Mouse (Mus musculus) E14TG2a.4 (cell line): Measurements from ENCODE around the gene Srsf3.

Source experiments
- H3K27me3 ChIP-seq: 2 replicates; pipeline ENCODE4 v1.6.1; 2014; ENCODE audit warnings: low read length, control low read depth; ENCODE audit not compliant: insufficient read depth
- H3K36me3 ChIP-seq: 2 replicates; pipeline ENCODE4 v1.6.1; 2014; ENCODE audit warnings: low read length, control low read depth; ENCODE audit not compliant: insufficient read depth
- H3K4me1 ChIP-seq: replicated peaks from 2 replicates; pipeline ENCODE4 v1.6.1; 2014; ENCODE audit warnings: low read depth, low read length, control low read depth
- H3K4me3 ChIP-seq: replicated peaks from 2 replicates; pipeline ENCODE4 v1.5.1; 2014; ENCODE audit warnings: mild to moderate bottlenecking, low read length
- H3K9me3 ChIP-seq: 2 replicates; pipeline ENCODE4 v1.6.1; 2014; ENCODE audit warnings: low read length, control low read depth
- CTCF ChIP-seq: conservative IDR thresholded peaks from 2 replicates; pipeline ENCODE4 v1.5.1; 2014; ENCODE audit warnings: low read length
- NANOG ChIP-seq: IDR thresholded peaks from 2 replicates; pipeline ENCODE4 v1.6.1; 2014; ENCODE audit warnings: borderline replicate concordance, low read length, mixed read lengths
- POU5F1 ChIP-seq: IDR thresholded peaks from 2 replicates; pipeline ENCODE4 v1.6.1; 2014; ENCODE audit warnings: low read length, borderline replicate concordance

Srsf3 gene

DNA sequence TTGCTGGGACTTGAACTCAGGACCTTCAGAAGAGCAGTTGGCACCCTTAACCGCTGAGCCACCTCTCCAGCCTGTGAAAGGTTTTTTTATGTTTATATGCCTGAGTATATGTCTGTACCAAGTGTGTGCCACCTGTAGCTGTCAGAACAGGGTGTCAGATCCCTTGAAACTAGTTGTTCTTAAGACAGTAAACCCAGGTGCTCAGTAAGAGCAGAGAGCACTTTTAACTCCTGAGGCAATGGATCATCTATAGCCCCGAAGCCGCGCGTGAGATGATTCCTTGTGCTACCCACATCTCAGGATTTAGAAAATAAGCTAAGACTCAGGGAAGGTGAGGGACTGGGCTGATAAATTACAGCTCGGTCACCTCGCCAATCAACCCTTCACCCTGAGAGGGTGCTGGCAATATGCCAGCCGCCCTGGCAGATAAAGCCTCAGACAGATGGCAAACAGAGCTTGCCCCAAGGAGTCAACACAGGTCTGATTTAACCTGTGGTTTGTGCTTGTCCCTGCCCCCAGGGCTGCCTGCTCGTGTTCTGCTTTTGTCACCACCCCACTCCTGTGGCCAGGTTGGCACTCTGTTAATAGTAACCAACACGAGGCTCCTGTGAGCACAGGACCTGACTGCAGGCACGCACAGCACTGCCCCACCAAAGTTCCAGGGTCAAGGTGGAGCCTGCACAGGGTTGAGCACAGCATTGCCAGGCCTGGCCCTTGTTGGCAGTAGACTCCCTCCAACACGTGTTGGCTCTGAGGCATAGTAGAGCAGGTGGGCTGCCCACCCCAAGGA is 13.5 kb downstream of the Srsf3 start:
- peaks cover 70% of the 10 kb centered on the region for H3K36me3 ChIP-seq
- TF ChIP-seq CTCF (no peak), POU5F1 (no peak), NANOG (no peak)
- no peak overlapping the region for H3K4me3 ChIP-seq

DNA sequence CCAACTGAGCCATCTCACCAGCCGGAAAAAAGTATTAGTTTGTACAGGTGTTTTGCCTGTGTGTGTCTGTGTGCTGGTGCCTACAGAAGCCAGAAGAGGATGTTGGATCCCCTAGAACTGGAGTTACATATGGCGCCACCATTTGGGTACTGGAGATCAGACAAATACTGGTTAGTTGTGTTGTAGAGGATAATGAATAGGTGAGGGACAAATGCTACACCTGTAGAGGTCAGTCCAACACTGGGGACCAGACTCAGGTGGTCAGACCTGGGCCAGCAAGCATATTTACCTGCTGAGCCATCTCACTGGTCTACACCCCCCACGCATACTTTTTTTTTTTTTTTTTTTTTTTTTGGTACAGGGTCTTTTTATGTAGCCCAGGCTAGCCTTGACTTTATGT is 14.4 kb downstream of the Srsf3 start:
- H3K4me1 ChIP-seq, result peaks cover 53% of the 10 kb centered on the region
- no peaks in the 10 kb centered on the region for H3K27me3 ChIP-seq

More for the DNA sequence above, 13.5 kb downstream of the Srsf3 start:
- no peaks in the 10 kb centered on the region for H3K27me3 ChIP-seq
- no peaks in the 10 kb centered on the region for H3K9me3 ChIP-seq
- peaks cover 48% of the 10 kb centered on the region for H3K4me1 ChIP-seq

DNA sequence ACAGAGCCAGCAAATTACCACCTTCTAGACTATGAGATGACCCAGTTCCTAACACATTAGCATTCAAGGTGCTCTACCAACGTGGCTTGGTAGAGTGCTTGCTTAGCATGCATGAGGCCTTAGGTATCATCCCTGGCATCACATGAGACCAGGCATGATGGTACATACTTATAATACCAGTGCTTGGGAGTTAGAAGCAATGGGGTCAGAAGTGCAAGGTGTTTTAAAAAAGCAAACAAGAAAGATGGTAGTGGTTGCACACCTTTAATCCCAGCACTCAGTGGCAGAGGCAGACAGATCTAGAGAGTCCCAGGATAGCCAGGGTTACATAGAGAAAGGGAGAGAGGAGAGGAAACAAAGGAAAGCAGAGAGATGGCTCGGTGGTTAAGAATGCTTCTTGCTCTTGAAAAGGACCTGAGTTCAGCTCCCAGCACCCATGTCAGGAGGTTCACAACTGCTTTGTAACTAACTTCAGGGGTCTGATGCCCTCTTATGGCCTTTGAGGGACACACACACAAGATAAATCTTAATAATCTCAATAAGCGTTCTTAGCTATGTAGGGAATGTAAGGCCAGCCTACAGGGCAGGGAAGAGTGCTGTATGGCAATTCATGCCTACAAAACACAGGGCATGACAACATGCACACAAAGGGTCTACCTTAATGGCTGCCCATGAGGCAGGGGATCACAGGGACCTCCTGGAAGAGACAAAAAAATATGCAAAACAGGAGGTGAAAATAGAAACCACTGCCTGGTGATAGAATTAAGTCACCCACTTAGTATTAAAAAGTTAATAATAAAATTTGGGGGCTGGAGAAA is 15.5 kb downstream of the Srsf3 start:
- no peak for TF ChIP-seq NANOG
- no peak for TF ChIP-seq CTCF
- no peak for TF ChIP-seq POU5F1
- Histone ChIP-seq H3K4me1 (peaks cover 62% of the 10 kb centered on the region), H3K4me3 (no peak overlapping the region), H3K9me3 (no peaks in the 10 kb centered on the region), H3K27me3 (no peaks in the 10 kb centered on the region), H3K36me3 (peaks cover 52% of the 10 kb centered on the region)

More for the DNA sequence above, 14.4 kb downstream of the Srsf3 start:
- Histone ChIP-seq H3K36me3 (peaks cover 62% of the 10 kb centered on the region), H3K4me3 (no peak overlapping the region), H3K9me3 (no peaks in the 10 kb centered on the region)
- TF ChIP-seq CTCF (no peak), NANOG (no peak), POU5F1 (no peak)

DNA sequence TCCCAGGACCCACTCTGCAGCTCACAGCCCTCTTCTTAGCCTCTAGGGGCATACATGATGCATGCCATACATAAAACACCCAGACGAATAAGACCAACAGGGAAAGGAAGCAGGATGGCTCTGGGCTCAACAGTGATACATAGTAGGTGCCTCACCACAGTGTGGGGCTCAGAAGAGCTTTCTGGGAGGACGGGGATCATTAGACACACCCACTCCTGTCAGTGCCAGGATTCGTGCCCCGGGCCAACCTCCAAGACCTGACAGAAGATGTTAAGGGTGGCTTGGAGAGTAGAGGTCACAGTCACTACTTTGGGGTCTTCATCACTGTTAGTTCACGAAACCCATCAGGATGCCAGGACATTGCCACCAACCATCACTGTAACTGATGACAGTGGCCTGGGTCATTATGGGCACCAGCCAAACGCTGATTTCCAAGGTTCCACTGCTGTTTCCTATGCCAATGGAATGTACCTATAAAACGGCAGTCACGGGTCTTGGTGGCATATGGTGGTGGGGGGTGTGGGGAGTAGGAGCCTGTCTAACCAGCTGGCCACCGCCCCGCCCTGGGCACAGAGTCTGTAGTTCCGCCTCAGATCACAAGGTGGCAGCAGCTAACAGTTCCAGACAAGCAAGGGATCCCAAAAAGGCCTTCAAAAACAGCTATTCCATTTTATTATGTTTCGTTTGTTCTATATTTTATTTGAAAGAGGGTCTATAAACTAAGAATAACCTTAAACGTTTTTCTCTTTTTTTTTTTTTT is 16.5 kb downstream of the Srsf3 start:
- TF ChIP-seq CTCF (peak; percentile 77), NANOG (no peak)
- peaks cover 41% of the 10 kb centered on the region for H3K36me3 ChIP-seq
- peaks cover 66% of the 10 kb centered on the region for H3K4me1 ChIP-seq
- no peaks in the 10 kb centered on the region for H3K27me3 ChIP-seq
- H3K4me3 ChIP-seq, result no peak overlapping the region
- H3K9me3 ChIP-seq, result no peaks in the 10 kb centered on the region

DNA sequence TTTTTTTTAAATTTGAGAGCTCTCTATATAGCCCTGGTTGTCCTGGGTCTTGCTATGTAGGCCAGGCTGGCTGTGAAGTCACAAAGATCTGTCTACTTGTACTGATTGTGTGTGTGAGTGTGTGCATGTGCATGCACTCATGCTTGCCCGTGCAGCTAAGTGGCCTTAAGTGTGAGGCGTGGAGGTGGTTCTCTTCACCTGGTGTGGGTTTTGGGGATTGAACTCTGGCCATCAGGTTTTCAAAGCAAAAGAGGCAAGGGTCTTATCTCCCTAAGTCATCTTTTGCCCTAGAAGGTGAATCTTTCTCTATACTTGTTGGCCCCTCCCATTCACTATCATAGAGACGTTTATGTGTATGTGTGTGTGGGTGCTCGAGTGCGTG is 17.1 kb downstream of the Srsf3 start:
- Histone ChIP-seq H3K4me3 (no peak overlapping the region), H3K4me1 (peaks cover 68% of the 10 kb centered on the region), H3K9me3 (no peaks in the 10 kb centered on the region), H3K36me3 (peaks cover 36% of the 10 kb centered on the region), H3K27me3 (no peaks in the 10 kb centered on the region)
- TF ChIP-seq CTCF, result no peak
- TF ChIP-seq NANOG, result no peak
- no peak for TF ChIP-seq POU5F1

DNA sequence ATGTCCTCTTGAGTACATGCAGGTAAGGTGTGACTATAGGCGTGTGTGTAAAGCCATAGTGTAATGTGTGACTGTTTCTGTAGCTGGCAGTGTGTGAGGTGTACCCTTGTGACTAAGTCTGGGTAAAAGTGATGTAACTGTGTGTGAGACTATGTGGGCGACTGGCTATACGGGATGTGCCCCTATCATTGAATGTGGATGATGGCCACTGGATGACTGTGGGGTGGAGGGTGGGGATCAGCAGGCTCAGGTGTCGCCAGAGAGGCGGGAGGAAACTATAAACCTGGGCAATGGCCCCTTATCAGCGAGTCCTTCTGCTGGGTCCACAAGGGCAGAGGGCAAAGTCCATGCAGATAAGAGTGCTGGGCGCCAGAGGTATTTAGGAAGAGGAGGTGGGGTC is 17.5 kb downstream of the Srsf3 start:
- H3K27me3 ChIP-seq, result no peaks in the 10 kb centered on the region
- TF ChIP-seq CTCF (no peak), NANOG (no peak), POU5F1 (no peak)
- H3K36me3 ChIP-seq, result peaks cover 31% of the 10 kb centered on the region
- peaks cover 65% of the 10 kb centered on the region for H3K4me1 ChIP-seq
- no peaks in the 10 kb centered on the region for H3K9me3 ChIP-seq
- no peak overlapping the region for H3K4me3 ChIP-seq

DNA sequence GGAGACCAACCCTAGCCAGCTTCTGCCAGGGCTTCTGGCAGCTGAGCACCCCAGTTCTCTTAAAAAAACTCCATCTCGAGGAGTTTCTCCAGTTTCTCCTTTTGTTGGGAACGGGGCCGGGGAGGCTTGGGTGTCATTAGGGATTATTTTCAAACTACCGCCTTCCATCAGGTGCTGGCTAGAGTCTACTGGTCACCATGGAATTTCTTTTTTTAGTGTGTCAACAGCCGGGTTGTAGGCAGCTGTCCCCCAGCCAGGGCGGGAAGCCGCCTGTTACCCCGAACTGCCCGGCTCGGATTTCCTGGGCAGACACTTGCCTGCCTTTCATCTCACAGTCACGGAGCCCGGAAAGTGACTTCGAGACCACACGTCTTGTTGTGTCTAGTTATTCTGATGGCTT is 18.4 kb downstream of the Srsf3 start:
- no peaks in the 10 kb centered on the region for H3K9me3 ChIP-seq

DNA sequence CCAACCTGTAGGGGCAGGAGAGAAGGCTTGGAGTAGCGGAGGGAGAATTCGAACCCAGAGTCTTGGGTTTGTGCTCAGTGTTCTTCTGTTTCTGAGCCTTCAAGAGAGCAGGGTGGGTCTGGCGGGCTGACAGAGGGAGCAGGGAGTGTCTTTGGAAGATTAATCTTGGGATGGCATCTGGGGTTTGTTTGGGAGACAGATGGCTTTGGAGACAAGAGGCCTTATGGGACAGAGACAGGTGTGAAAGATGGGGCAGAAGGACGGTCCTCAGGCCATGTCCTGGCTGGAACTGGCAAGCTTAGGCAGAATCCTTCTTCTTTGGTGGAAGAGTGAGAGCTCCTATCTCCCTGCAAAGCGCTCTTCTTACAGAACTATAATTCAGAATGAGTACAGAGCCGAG is 20.6 kb downstream of the Srsf3 start:
- no peaks in the 10 kb centered on the region for H3K9me3 ChIP-seq
- H3K27me3 ChIP-seq, result no peaks in the 10 kb centered on the region
- H3K4me1 ChIP-seq, result peaks cover 81% of the 10 kb centered on the region
- H3K4me3 ChIP-seq, result no peak overlapping the region
- peaks cover 2% of the 10 kb centered on the region for H3K36me3 ChIP-seq
- no peak for TF ChIP-seq POU5F1
- no peak for TF ChIP-seq CTCF
- no peak for TF ChIP-seq NANOG

More for the DNA sequence above, 18.4 kb downstream of the Srsf3 start:
- Histone ChIP-seq H3K4me3 (no peak overlapping the region; the same call in 1 of the 2 replicates), H3K4me1 (peaks cover 65% of the 10 kb centered on the region), H3K27me3 (no peaks in the 10 kb centered on the region), H3K36me3 (peaks cover 23% of the 10 kb centered on the region)
- no peak for TF ChIP-seq NANOG
- TF ChIP-seq POU5F1, result no peak
- TF ChIP-seq CTCF, result no peak
